Mouse (Mus musculus) adrenal gland, adult 2 months (tissue): ENCODE data around the gene Srp9. TPM values are rescaled to one million over a fixed set of nuclear protein-coding genes. Genes with fewer than 3 reads are reported as not detected.

Experiments used
- DNase-seq: peaks from one replicate; pipeline ENCODE4 v3.0.0; 2021
- polyA plus RNA-seq: library from polyadenylated mRNA; depleted of rRNA; stranded (reverse); fragments of >200 nt; gene quantifications from 2 replicates; pipeline ENCODE4 v1.2.3, GENCODE M21; 2012
- total RNA-seq, 2 experiments: library from RNA; stranded (reverse); gene quantifications; 2 replicates each; pipeline ENCODE4 v1.2.3; 2021

The Srp9 gene
- total and polyA plus RNA-seq, 3 experiments, result 29.6 to 64.9 (median 46.4) TPM

DNA sequence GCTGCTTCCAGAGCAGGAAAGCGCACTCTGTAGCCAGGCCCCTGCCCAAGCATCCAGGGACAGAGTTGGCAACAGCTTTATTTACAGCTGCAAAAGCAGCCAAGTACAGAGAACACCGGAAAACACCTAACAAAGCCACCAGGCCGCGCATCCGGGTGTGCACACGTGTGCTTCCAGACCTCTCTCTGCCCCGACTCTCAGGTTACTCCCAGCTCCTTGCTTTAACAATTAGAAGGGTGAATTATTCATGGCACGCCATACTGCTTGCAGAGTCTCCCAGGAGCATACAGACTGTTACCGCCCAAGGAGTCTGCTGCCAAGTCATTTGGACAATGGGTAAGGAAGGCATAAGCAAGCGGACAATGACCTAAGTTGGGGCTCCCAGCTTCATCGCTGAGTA lies 21.1 kb upstream of the Srp9 start:
- no peak for DNase-seq

GRCm38 (mm10) chr1:182105023-182105422 lies 19.5 kb upstream of the Srp9 start:
- no peak for DNase-seq

DNA sequence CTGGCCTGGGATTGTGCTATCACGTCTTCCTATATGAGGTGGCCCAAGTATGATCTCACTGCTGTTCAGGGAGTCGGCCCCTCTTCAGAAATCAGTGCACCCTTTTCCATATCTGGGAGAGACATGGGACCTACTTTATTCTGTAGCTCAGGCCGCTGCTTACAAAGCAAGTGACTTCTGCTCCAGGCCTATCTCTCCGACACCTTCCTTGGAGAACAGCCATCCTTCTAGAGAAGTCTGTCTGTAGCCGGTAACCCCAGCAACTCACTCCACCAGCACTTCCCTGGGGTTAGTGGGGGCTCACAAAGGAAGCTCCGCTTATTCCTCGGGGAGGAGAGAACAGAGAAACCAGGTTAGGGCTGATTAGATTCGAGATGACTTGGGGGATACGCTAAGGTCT lies 17.3 kb upstream of the Srp9 start:
- DNase-seq, result no peak

DNA sequence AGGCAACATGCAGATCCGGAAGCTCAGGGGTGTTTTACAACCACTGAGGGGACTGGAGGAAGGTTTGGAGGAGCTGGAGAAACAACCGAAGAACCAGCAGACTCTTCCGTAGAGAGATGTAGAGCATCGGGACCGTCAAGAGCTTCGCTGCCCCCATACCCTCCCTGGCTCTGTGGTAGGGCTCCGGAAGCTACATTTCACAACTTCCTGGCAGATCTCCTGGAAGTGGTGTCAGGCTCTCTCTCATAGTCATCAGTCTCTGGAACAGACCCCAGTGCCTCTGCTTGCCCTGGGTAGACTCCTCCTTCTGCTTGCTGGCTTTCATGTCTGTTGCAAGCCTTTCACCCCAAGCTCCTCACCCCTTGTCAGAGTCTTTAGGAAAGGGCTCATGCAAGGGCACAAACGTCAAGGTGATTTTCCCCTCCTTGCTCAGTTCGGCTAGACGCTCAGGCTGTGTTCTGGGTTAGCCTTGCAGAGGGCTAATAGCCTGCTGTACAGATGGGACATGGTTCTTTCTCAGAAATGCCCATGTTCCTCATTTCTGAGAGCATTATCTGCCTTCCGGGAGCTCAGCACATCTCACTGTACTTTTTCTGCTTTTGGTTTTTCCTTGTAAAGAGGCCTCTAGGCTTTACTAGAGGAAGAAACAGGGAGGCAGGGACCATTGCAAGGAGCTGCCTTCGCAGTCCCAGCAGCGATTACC lies 16.0 kb upstream of the Srp9 start:
- DNase-seq, result peak; percentile 30

- no peak for DNase-seq
Observed at GRCm38 (mm10) chr1:182110185-182110584, 14.4 kb upstream of the Srp9 start.

DNA sequence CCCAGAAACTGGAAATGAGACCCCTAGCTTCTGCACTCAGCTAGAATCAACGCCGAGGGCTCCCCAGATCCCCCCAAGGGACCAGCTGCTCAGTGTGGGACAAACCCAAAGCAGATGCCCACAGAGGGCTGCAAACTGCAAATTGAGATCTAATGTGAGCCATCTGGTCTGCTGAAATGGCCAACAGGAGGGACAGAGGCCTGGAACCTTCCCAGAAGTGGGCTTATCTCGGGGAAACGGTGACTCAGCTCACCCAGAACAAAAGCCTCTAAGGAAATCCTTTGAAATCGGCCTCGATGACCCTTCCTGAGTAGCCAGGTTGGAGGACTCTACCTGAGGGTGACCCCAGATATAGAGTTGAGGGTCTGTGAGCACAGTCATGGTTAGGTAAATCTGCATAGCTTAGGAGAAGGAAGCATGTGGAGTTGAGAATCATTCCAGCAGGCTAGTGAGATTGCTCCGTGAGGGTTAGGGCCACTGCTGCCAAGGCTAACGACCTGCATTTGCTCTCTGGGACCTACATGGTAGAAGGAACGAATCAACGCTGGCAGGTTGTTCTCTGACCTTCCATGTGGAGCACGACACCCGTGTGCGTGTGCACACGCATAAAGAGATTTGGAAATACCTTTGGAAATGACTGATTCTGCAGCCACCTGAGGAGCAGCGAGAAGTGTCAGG lies 13.7 kb upstream of the Srp9 start:
- DNase-seq, result peak; percentile 55

DNA sequence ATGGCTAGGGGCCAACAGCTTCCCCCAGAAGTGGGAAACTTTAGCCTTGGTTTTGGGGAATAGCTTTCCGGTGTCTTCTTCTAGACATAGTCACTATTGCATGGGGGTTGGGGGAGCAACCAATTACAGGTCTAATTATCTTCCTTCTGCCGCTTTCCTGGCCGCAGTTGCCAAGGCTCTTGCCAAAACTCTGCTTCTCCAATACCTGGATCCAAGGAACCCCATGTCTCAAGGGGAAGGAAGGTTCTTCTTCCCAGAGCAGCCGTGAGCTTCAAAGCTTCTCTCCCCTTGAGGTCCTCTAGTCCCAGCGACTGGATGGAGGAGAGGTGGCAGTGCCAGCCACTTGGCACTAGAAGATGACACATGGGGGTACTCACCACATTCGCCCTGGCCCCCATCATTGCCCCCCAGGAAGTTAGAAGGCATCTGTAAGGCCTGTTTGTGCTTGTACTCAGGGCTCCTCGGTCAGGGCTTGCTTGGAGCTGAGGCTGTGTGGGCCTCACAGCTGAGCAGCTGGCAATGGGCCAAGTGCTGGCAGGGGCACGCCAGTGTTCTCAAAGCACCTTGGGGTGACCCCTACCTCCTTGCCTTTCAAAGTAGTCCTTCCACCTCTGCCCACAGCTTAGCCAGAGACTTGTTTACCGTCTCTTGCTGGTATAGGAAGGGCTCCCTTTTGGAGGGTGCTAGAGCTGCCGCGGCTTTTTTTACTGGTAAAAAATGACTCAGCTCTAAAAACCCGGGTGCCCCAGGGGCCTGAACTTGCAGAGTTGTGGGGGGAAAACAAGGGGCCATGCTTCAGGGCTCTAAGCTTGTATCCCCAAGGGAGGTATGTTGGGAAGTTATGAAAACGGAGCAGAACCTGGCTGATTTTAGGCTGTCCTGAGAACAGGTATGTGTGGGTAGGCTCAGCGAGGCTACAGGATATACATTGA lies 12.9 kb upstream of the Srp9 start:
- DNase-seq, result no peak

DNA sequence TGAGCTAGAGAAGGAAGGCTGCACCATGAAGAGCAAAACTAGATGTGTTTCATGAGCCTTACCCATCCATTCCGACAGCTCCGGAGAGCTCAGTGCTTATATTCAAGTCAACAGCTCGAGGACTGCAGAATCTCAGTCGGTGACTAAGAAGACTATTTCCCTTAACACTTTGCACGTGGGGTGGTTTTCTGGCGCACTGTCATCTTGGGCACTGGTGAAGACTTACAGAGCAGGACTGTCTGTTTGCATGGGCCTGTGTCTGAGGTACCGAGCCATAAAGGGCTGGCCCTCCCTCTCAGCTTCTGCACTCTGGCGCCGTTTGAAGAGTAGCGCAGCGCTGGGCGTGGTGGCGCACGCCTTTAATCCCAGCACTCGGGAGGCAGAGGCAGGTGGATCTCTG lies 12.2 kb upstream of the Srp9 start:
- DNase-seq, result no peak

- no peak for DNase-seq
Observed at GRCm38 (mm10) chr1:182113131-182113530, 11.4 kb upstream of the Srp9 start.

- no peak for DNase-seq
Observed at GRCm38 (mm10) chr1:182113587-182114500, 10.7 kb upstream of the Srp9 start.

- peak; percentile 40 for DNase-seq
Observed at GRCm38 (mm10) chr1:182115197-182115596, 9.3 kb upstream of the Srp9 start.

DNA sequence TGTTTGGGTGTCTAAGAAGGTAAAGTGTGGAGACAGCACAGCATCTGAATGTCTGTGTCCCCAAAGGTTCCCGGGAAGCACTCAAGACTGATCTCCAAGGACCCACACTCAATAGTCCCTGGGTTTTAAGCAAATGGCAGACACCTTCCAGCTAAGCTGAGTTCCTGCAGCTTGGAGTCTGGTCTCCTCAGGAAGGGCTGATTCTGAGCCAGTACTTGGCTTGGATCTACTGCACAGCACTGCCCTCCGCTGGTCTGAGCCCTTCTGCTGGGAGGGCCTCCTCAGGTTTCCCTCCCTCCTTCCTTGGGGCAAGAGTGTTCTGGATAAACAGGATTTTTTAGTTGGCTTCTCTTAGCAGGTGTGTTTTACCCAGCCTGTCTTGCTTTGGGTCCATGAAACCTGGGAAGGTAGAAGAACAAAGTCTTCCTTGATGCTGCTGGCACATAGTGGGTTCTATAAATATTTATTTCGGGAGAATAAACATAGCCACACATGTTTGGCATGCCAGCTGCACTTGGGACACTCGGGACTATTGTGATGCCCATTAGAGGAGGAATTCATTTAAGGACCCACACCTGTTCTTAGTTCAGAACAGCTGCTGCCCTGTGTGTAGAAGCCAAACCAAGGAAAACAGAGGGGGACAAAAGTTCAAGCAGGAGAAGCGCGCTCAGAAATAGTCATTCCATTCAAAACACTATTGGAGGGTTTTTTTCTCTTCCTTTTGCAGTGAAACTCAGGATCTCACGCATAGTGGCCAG lies 8.7 kb upstream of the Srp9 start:
- peak; percentile 23 for DNase-seq

DNA sequence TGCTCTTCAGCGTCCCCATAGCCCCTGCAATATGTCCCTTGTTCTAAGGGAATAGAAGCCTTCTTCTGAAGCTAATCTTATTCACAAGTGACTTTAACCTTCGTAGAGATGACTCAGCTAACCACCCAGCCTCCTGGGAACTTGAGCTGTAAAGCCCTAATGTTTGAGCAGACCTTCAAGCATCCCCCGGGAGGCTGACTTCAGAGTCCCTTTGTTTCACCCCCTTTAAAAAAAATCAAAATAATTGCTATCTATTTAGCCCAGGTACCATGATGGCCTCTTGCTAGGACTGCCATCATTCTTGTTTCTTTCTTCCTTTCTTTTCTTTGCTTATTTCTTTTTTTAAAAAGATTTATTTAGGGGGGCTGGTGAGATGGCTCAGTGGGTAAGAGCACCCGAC lies 2.1 kb upstream of the Srp9 start:
- no peak for DNase-seq

- DNase-seq, result peak; percentile 92
Observed at GRCm38 (mm10) chr1:182124924-182125368, 409 bp downstream of the Srp9 start.

DNA sequence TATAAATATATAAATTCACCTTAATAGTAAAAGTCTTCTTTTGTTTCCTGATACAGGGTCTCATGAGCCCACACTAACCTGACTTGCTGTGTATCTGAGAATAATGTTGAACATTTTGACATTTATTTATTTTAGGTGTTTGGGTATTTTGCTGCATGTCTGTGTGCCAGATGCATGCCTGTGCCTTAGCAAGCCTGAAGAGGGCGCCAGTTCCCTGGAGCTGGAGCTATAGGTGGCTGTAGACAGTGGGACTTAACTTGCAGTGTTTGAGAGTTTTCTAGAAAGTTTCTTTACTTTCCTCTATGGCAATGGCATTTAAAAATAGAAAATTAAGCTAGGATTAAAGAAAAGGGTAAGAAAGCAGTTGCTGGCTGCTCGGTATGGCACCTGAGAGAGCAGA lies 6.3 kb downstream of the Srp9 start:
- DNase-seq, result no peak

GRCm38 (mm10) chr1:182137204-182138125 lies 12.9 kb downstream of the Srp9 start:
- DNase-seq, result peak; percentile 59

DNA sequence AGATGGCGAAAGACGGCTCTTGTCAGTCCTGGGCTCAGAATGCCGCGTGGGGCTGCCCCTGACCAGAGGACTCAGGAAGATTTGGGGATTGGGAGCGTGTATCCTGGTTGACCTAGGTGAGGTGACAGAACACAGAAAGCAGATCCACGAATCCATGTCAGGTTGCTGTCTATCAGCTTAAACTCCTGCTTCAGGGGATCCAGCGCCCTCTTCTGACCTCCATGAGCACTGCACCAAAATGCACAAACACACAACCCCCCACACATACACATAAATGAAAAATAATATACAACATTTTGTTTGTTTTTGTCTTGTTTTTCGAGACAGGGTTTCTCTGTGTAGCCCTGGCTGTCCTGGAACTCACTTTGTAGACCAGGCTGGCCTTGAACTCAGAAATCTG lies 13.6 kb downstream of the Srp9 start:
- DNase-seq, result no peak

GRCm38 (mm10) chr1:182139937-182140336 lies 15.4 kb downstream of the Srp9 start:
- no peak for DNase-seq

- peak; percentile 80 for DNase-seq
Observed at GRCm38 (mm10) chr1:182140370-182140769, 15.8 kb downstream of the Srp9 start.

DNA sequence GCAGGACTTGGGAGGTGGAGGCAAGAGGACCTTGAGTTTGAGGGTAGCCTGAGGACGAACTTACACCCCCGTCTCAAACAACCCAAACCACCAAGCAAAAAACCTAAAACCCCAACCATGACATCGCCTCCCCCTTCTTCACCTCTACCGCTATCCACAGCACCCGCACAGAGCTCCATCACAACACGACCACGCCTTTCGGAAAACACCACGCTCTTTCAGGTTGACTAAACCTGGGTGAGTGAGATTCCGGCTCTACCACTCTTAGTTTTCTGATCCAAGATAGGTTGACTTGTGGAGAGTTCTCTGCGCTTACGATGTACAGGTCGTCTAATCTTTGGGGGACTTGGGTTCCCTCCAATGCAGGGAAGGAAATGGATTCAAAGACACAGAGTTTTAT lies 18.2 kb downstream of the Srp9 start:
- DNase-seq, result no peak
